Mouse (Mus musculus) stomach, embryonic 14.5 days (tissue): ENCODE data around the gene Il13ra1. TPM values are rescaled to one million over a fixed set of nuclear protein-coding genes. Genes with fewer than 3 reads are reported as not detected.

Source experiments
- ATAC-seq: fragments of 200-750 bp; cut with Nextera tagmentation; 2 replicates; pipeline ENCODE4 v1.8.0; 2017; ENCODE audit warnings: low read depth, moderate TSS enrichment; ENCODE audit not compliant: insufficient number of reproducible peaks, insufficient read depth, low FRiP score
- H3K27ac ChIP-seq: fragments of 300-500 bp; sonication (generic); 2 replicates; pipeline ENCODE4 v1.5.1; 2014; ENCODE audit warnings: mild to moderate bottlenecking, low read length, moderate library complexity, mixed read lengths
- H3K27me3 ChIP-seq: fragments of 300-500 bp; sonication (generic); 2 replicates; pipeline ENCODE4 v1.6.1; 2014; ENCODE audit warnings: low read length, control low read depth, mixed read lengths; ENCODE audit not compliant: control insufficient read depth, insufficient read depth
- H3K36me3 ChIP-seq: fragments of 300-500 bp; sonication (generic); 2 replicates; pipeline ENCODE4 v1.6.1; 2014; ENCODE audit warnings: mild to moderate bottlenecking, control low read depth, low read length, moderate library complexity, mixed read lengths; ENCODE audit not compliant: control insufficient read depth, insufficient read depth
- H3K4me1 ChIP-seq: fragments of 300-500 bp; sonication (generic); 2 replicates; pipeline ENCODE4 v1.6.1; 2014; ENCODE audit warnings: low read length, control low read depth, mixed read lengths; ENCODE audit not compliant: control insufficient read depth, insufficient read depth
- H3K4me2 ChIP-seq: fragments of 300-500 bp; sonication (generic); replicated peaks from 2 replicates; pipeline ENCODE4 v1.6.1; 2014; ENCODE audit warnings: low read depth, low read length, control low read depth
- H3K4me3 ChIP-seq: fragments of 300-500 bp; sonication (generic); 2 replicates; pipeline ENCODE4 v1.5.1; 2014; ENCODE audit warnings: low read depth, low read length, control low read depth
- H3K9ac ChIP-seq: fragments of 300-500 bp; sonication (generic); replicated peaks from 2 replicates; pipeline ENCODE4 v1.6.1; 2014; ENCODE audit warnings: low read depth, mild to moderate bottlenecking, control low read depth, low read length, moderate library complexity, mixed read lengths
- H3K9me3 ChIP-seq: fragments of 300-500 bp; sonication (generic); 2 replicates; pipeline ENCODE4 v1.6.1; 2016; ENCODE audit warnings: low read depth, low read length, control low read depth; ENCODE audit not compliant: control insufficient read depth
- WGBS: fragments of 180-500 bp; shearing (Covaris S2); extraction: QIAGEN DNeasy Blood & Tissue Kit; methylation state at CpG from one replicate; pipeline ENCODE4 v1.1.7; 2014; 5-methylcytosine and 5-hydroxymethylcytosine counted together
- polyA plus RNA-seq: library from polyadenylated mRNA; unstranded; fragments of >200 nt; fragmentation: Nextera tagmentation; extraction: Ambion mirVana; gene quantifications from 2 replicates; pipeline ENCODE4 v1.2.1, GENCODE M21; 2014

Il13ra1 gene
- polyA plus RNA-seq, result 30.6 and 34.3 TPM in 2 replicates

DNA sequence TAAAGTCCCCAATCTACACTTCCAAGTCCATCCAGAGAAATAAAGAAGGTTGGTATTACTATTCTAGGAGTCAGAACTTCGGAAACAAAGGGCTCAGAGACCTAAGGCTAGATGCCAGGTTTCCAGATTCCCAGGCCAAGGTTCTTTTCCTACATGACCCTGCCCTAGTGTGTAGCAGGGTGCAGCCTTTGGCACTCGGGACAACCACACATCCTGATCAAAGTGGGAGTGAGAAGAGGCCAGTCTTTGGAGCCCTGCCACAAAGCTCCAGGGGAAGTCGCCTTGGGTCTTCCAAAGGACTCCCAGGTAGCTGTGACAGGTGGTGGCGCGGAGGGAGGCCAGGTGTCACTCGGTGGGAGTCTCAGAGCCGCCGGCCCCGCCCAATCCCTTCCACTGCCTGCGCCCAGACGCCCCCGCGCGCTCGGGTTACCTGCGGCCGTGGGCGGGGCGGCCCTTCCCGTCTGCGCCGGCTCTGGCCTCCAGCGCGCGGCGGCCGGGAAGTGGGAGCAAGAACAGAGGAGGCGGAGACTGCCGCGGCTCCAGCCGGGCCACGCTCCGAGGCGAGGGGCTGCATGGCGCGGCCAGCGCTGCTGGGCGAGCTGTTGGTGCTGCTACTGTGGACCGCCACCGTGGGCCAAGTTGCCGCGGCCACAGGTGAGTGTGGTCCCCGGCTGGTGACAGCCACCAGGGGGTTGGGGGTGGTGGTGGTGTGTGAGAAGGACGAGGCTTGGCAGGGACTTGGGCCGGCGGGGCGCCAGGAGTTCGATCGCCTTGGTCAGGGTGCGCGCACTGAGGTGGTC lies at the start of gene Il13ra1:
Gene Il13ra1, plus strand, starts transcription at position 489 of the 800 bp plus-strand sequence.
- H3K4me3 ChIP-seq, result peak within 1 kb of the TSS; percentile 45
- peak within 1 kb of the TSS; percentile 33 for H3K9ac ChIP-seq
- no peaks in the 10 kb centered on the region for H3K4me1 ChIP-seq
- H3K4me2 ChIP-seq, result peak within 1 kb of the TSS; percentile 50
- peak; percentile 84 for ATAC-seq
- WGBS, result 18% methylated on average over 45 of the region's 51 CpGs
- no peaks in the 10 kb centered on the region for H3K9me3 ChIP-seq
- H3K27ac ChIP-seq, result no peak within 1 kb of the TSS
- H3K27me3 ChIP-seq, result no peaks in the 10 kb centered on the region
- no peaks in the 10 kb centered on the region for H3K36me3 ChIP-seq

DNA sequence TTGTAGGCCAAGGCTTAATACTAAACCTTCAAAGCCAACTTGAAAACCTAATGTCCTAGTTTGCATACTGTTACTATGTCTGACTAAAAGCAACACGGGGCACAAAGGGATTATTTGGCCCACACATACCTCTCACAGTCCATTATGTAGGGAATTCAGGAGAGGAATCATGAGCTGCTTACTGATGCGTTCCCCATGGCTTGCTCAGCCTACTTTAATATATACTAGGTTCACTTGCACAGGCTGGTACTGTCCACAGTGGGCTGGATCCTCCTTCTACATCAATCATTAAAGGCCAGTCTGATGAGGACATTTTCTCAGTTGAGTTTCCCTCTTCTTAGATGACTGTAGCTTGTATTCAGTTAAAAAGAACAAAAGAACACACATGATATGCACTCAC lies 37.9 kb upstream of the Il13ra1 start:
- H3K27ac ChIP-seq, result no peak overlapping the region
- no peaks in the 10 kb centered on the region for H3K27me3 ChIP-seq
- H3K36me3 ChIP-seq, result no peaks in the 10 kb centered on the region
- H3K9ac ChIP-seq, result no peak overlapping the region
- no peaks in the 10 kb centered on the region for H3K4me1 ChIP-seq
- H3K4me2 ChIP-seq, result no peak overlapping the region
- ATAC-seq, result no peak
- 83% methylated on average over 2 of the region's 2 CpGs for WGBS
- no peak overlapping the region for H3K4me3 ChIP-seq
- H3K9me3 ChIP-seq, result no peaks in the 10 kb centered on the region

DNA sequence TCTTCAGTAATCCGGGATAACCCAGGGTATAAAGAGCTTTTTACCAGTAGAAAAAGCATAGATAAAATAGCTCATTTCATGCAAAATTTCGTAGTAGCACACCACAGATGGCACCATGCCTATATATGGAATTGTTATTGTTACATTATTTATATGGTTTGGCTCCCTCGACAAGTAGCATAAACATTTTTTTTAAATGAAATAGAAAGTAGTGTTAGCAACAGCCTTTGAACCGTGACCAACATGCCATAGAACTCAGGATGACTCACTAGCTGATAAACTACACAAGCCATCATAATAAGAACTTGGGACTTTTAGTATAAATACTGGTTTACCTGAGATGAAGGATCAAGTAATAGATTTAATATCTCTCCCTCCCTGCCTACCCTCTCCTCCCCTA lies 34.7 kb upstream of the Il13ra1 start:
- no peak overlapping the region for H3K4me2 ChIP-seq
- 40% methylated on average over 4 of the region's 4 CpGs for WGBS
- no peaks in the 10 kb centered on the region for H3K36me3 ChIP-seq
- H3K4me3 ChIP-seq, result no peak overlapping the region
- ATAC-seq, result no peak
- H3K9me3 ChIP-seq, result no peaks in the 10 kb centered on the region
- no peaks in the 10 kb centered on the region for H3K4me1 ChIP-seq
- H3K27ac ChIP-seq, result no peak overlapping the region
- no peaks in the 10 kb centered on the region for H3K27me3 ChIP-seq
- H3K9ac ChIP-seq, result no peak overlapping the region

DNA sequence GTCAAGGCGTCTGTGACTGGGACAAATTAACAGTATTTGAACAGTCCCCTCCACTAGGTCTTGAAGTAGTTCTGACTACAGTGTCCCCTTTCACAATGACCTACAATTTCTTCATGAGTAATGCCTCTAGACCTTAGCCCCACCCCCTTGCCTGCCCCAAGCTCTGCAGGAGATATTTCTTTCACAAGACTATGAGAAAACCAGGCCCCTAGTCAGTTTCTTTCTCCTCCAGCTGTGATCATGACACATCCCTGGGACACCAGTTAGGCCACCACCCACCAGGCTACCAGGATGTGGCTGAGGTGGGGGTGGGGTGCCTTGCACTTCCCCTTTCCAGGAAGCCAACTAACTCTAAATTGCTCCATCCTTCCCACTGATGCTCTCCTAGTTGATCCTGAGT lies 29.0 kb upstream of the Il13ra1 start:
- Histone ChIP-seq H3K36me3 (no peaks in the 10 kb centered on the region), H3K9me3 (no peaks in the 10 kb centered on the region), H3K4me2 (no peak overlapping the region), H3K27ac (no peak overlapping the region), H3K9ac (no peak overlapping the region), H3K27me3 (no peaks in the 10 kb centered on the region), H3K4me3 (no peak overlapping the region), H3K4me1 (no peaks in the 10 kb centered on the region)
- no peak for ATAC-seq
- WGBS, result 68% methylated on average over 1 of the region's 1 CpGs

DNA sequence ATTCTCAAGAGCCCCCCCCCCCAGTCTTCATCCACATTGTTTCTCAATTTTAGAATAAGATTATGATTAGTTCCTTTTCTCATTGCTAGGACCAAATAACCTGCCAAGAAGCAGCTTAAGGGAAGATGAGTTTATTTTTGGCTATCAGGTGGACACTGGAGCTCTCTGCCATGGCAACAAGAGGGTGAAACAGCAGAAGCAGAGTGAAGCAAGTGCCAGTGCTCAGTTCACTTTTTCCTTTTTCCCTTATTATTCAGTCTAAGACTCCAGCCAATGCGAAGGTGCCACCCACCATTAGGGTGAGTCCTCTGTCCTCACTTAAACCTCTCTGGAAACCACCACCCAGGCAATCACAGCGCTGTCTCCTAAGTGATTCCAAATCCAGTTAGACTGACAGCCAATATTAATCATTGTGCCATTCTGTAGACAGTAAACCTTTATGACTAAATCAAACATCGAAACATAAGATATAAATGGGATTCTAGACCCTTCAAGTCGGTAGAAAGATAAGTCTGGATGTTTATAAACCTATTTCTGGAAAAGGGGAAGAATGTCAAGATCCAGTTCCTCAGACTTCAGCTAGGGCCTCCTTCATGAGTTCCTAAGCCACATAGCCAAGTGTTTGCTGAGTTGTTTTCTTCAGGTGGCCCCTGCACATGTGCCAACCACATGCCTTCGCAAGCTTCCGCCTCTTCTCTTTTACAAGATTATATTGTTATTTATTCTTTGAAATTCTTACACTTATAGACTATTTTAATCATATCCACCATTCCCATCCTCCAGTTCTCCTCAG lies 23.2 kb upstream of the Il13ra1 start:
- no peak overlapping the region for H3K9ac ChIP-seq
- H3K27ac ChIP-seq, result no peak overlapping the region
- H3K4me3 ChIP-seq, result no peak overlapping the region
- H3K27me3 ChIP-seq, result no peaks in the 10 kb centered on the region
- no peaks in the 10 kb centered on the region for H3K36me3 ChIP-seq
- H3K9me3 ChIP-seq, result no peaks in the 10 kb centered on the region
- no peaks in the 10 kb centered on the region for H3K4me1 ChIP-seq
- H3K4me2 ChIP-seq, result no peak overlapping the region
- no peak for ATAC-seq
- WGBS, result 84% methylated on average over 6 of the region's 6 CpGs

DNA sequence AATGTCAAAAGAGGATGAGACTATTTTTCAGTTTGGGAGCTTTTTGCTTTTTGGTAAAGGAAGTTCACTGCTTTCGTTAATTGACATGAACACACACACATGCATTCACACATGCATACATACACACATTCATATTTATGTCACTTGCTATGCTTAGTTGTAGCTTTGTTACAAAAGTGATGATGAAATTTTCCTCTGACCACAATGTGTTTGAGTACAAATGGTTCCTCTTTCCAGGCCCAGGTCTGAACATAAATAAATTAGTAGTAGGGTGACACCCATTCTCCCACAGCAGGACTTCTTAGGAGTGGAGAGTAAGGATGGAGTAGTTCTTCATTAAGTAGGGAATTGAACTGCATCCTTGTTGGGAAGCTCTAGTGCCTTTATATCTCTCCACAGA lies 11.0 kb upstream of the Il13ra1 start:
- WGBS, result 72% methylated on average over 1 of the region's 1 CpGs
- no peaks in the 10 kb centered on the region for H3K9me3 ChIP-seq
- no peaks in the 10 kb centered on the region for H3K4me1 ChIP-seq
- no peak overlapping the region for H3K4me3 ChIP-seq
- H3K27ac ChIP-seq, result no peak overlapping the region
- no peak overlapping the region for H3K4me2 ChIP-seq
- H3K36me3 ChIP-seq, result no peaks in the 10 kb centered on the region
- no peak for ATAC-seq
- no peak overlapping the region for H3K9ac ChIP-seq
- H3K27me3 ChIP-seq, result no peaks in the 10 kb centered on the region

DNA sequence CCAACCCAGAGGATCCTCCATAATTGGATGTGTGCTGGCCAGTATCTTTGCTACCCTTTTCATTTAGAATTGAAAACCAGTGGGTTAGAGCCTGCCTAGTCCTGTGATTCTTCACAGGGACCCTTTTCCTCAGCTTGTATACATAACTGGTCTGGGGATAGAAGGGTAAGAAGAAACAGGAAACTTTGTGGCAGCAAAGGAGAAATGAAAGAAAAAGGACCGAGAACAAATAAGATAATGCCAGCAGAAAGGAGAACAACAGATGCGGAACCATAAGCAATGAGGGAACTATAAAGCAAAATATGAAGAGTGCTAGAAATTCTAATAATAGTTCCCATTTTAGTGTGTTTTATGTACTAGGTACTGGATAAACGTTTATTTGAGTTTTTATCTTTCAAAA lies 10.6 kb upstream of the Il13ra1 start:
- Histone ChIP-seq H3K9me3 (no peaks in the 10 kb centered on the region), H3K4me2 (no peak overlapping the region), H3K4me3 (no peak overlapping the region), H3K4me1 (no peaks in the 10 kb centered on the region), H3K9ac (no peak overlapping the region), H3K27me3 (no peaks in the 10 kb centered on the region), H3K36me3 (no peaks in the 10 kb centered on the region), H3K27ac (no peak overlapping the region)
- WGBS, result 67% methylated on average over 3 of the region's 3 CpGs
- ATAC-seq, result no peak

DNA sequence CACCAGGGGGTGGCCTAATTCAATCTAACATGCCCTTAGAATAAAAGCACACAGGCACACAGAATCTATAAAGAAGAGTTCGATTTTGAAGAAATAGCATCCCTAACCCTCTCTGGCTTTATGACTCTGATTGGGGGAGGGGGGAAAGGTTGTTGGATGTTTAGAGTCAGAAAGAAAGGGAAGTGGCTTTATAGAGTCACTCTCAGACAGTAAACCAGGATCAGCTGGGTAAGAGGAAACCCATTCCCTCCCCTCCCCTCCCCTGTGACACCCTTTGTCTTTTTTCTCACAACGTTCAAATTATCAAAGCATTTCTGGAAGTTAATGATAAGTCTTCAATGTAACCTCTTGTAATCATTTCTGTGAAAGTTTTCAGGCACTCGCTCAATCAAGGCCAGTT lies 3.3 kb upstream of the Il13ra1 start:
- no peak for ATAC-seq
- H3K4me2 ChIP-seq, result no peak overlapping the region
- H3K9ac ChIP-seq, result no peak overlapping the region
- WGBS, result 49% methylated on average over 3 of the region's 3 CpGs
- no peaks in the 10 kb centered on the region for H3K4me1 ChIP-seq
- no peaks in the 10 kb centered on the region for H3K9me3 ChIP-seq
- H3K4me3 ChIP-seq, result no peak overlapping the region
- no peaks in the 10 kb centered on the region for H3K36me3 ChIP-seq
- no peak overlapping the region for H3K27ac ChIP-seq
- no peaks in the 10 kb centered on the region for H3K27me3 ChIP-seq
